Mouse (Mus musculus) layer of hippocampus, postnatal 14 days (tissue): Measurements from ENCODE around the gene Efs. TPM values are rescaled to one million over a fixed set of nuclear protein-coding genes. Genes with fewer than 3 reads are reported as not detected.
"Not testable (repeated sequence)": the region's sequence is repeated elsewhere in the genome, so short reads cannot be mapped to it uniquely, and the experiment has no call there.

ENCODE experiments used
- DNase-seq, 2 experiments: peaks; one replicate each; pipeline ENCODE4 v3.0.0; 2021 to 2022; ENCODE audit warnings: low spot score in 2 of 2, mixed read lengths in 1 of 2
- long read RNA-seq, 2 experiments: library from polyadenylated mRNA; stranded (forward); transcript quantifications; one replicate each; pipeline ENCODE4 v2.0.0; 2021
- total RNA-seq, 2 experiments: library from RNA; stranded (reverse); gene quantifications; 2 replicates each; pipeline ENCODE4 v1.2.3; 2021

The Efs gene
- total RNA-seq: 10 to 100 TPM; 14.7 to 17.0 TPM
- long read RNA-seq, experiment 1, transcript Efs-201 (6 exons, 2,705 nt): major isoform, 7 of 10 reads
- long read RNA-seq, experiment 1, partial matches to known transcripts: 3 of 10 reads
- long read RNA-seq, experiment 1, other reads (novel, unspliced or antisense): 0 of 10 reads
- long read RNA-seq, experiment 2, transcript Efs-201 (6 exons, 2,705 nt): major isoform, 8 of 12 reads
- long read RNA-seq, experiment 2, partial matches to known transcripts: 2 of 12 reads
- long read RNA-seq, experiment 2, other reads (novel, unspliced or antisense): 2 of 12 reads

- peak; percentile 55 to 62 for DNase-seq
Observed at GRCm38 (mm10) chr14:54925349-54926342, at the start of gene Efs. Gene Efs (minus strand): TSS chr14:54926126.

GRCm38 (mm10) chr14:54974068-54974791 is 48.3 kb upstream of the Efs start:
- DNase-seq: peak in 1 of 2 experiments; percentile 43

- not testable (repeated sequence) for DNase-seq
Observed at GRCm38 (mm10) chr14:54972786-54973185, 46.9 kb upstream of the Efs start.

- no peak for DNase-seq
Observed at GRCm38 (mm10) chr14:54968344-54968743, 42.4 kb upstream of the Efs start.

- DNase-seq: no peak
Observed at GRCm38 (mm10) chr14:54967874-54968273, 41.9 kb upstream of the Efs start.

- DNase-seq: no peak
Observed at GRCm38 (mm10) chr14:54966320-54966977, 40.5 kb upstream of the Efs start, which contains the start of gene Myh6. Gene Myh6 (minus strand): TSS chr14:54966927.

- DNase-seq: no peak
Observed at GRCm38 (mm10) chr14:54965631-54966030, 39.7 kb upstream of the Efs start.

- no peak for DNase-seq
Observed at GRCm38 (mm10) chr14:54965044-54965443, 39.1 kb upstream of the Efs start.

- no peak for DNase-seq
Observed at GRCm38 (mm10) chr14:54963727-54964126, 37.8 kb upstream of the Efs start.

GRCm38 (mm10) chr14:54962714-54963113 is 36.8 kb upstream of the Efs start:
- no peak for DNase-seq

- DNase-seq: no peak
Observed at GRCm38 (mm10) chr14:54961487-54961886, 35.6 kb upstream of the Efs start.

GRCm38 (mm10) chr14:54960769-54961168 is 34.8 kb upstream of the Efs start:
- DNase-seq: peak; percentile 38 to 66

- not testable (repeated sequence) for DNase-seq
Observed at GRCm38 (mm10) chr14:54959853-54960613, 34.1 kb upstream of the Efs start.

- no peak for DNase-seq
Observed at GRCm38 (mm10) chr14:54959197-54959596, 33.3 kb upstream of the Efs start.

- no peak for DNase-seq
Observed at GRCm38 (mm10) chr14:54958503-54958902, 32.6 kb upstream of the Efs start.

GRCm38 (mm10) chr14:54956533-54956932 is 30.6 kb upstream of the Efs start:
- DNase-seq: no peak

GRCm38 (mm10) chr14:54955481-54955880 is 29.6 kb upstream of the Efs start:
- no peak for DNase-seq

- no peak for DNase-seq
Observed at GRCm38 (mm10) chr14:54954474-54954873, 28.5 kb upstream of the Efs start.

GRCm38 (mm10) chr14:54953664-54954206 is 27.8 kb upstream of the Efs start:
- no peak for DNase-seq

- DNase-seq: no peak
Observed at GRCm38 (mm10) chr14:54951587-54951986, 25.7 kb upstream of the Efs start.
